9 mouse cellular contexts compared by ENCODE assay signal in the genomic region with DNA sequence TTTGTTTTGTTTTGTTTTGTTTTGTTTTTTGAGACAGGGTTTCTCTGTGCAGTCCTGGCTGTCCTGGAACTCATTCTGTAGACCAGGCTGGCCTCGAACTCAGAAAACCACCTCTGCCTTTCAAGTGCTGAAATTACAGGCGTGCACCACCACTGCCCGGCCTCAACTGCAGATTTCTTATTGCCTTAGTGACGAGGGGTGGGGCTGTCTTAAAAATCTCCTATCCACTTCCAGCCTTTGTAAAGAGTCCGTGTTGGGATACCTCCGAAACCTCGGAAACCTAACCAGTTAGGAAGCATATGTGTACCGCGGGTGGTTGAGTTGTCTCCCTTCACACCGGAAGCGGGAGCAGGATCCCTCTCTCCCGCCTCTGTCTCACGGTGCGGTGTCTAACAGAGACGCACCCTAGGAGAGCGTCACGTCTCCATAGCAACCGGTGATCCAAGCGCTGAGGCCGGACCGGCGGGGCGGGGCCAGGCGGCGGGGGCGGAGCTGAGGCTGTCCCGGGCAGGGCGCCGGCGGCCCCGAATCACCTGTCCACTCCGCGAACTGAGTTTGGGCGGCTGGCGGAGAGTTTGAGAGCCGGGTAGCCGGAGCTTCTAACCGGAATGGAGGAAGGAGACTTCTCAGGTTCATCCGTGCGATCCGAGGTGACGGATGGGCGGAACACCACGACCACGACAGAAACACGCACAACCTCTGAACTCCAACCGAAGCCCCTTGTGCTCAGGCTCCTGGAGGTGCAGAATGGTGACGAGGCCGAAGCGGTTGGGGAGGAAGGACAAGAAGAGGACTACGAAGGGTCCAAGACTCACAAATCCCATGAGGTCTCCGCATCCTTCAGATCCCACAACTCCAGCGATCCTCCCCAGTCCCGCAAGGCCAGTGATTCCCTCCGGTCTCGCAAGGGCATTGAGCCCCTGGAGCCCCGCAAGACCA. TPM values are rescaled to one million over a fixed set of nuclear protein-coding genes. Genes with fewer than 3 reads are reported as not detected.
DNase-seq lines count a peak whose midpoint lies in the region; ATAC-seq lines count a peak whose summit lies in the region.
"Had no signal": no experiment of that assay in that cellular context is flagged by ENCODE, and none has a peak within 500 bp of the region (broad histone marks: within the 10 kb centered on the region; RNA-seq: fewer than 3 reads in every experiment).

Gene Thegl (plus strand): TSS at position 480 of the 939 bp plus-strand sequence.

- H3K9ac ChIP-seq in forebrain, embryonic 11.5 days (ENCODE audit: low read length): peak within 1 kb of the TSS; percentile 41
- H3K9ac ChIP-seq in heart, embryonic 15.5 days: peak within 1 kb of the TSS; percentile 33
- peak within 1 kb of the TSS; percentile 26 for H3K9ac ChIP-seq in liver, embryonic 13.5 days

- peaks cover 3% of the 10 kb centered on the region; the same call in 1 of the 2 replicates for H3K27me3 ChIP-seq in forebrain, embryonic 11.5 days (ENCODE audit: control insufficient read depth, insufficient read depth, low read length)
- peaks cover 12% of the 10 kb centered on the region for H3K27me3 ChIP-seq in heart, embryonic 15.5 days
- 0 out of 2 replicates have a peak, but pooled peaks cover 6% of the 10 kb centered on the region for H3K27me3 ChIP-seq in liver, embryonic 13.5 days

- H3K4me3 ChIP-seq in forebrain, embryonic 11.5 days (ENCODE audit: low read depth, low read length): peak within 1 kb of the TSS; percentile 45
- H3K4me3 ChIP-seq in heart, embryonic 15.5 days: peak within 1 kb of the TSS; percentile 57
- peak within 1 kb of the TSS; percentile 53 for H3K4me3 ChIP-seq in liver, embryonic 13.5 days (replicated peaks)

- H3K4me2 ChIP-seq in forebrain, embryonic 11.5 days (ENCODE audit: low read depth, low read length, severe bottlenecking): peak within 1 kb of the TSS; percentile 81
- H3K4me2 ChIP-seq in heart, embryonic 15.5 days: peak within 1 kb of the TSS; percentile 91
- H3K4me2 ChIP-seq in liver, embryonic 13.5 days: peak within 1 kb of the TSS; percentile 69

- H3K9me3 ChIP-seq in forebrain, embryonic 11.5 days (ENCODE audit: control insufficient read depth, low read length): no peaks in the 10 kb centered on the region
- H3K9me3 ChIP-seq in heart, embryonic 15.5 days (replicated peaks): no peaks in the 10 kb centered on the region
- no peaks in the 10 kb centered on the region for H3K9me3 ChIP-seq in liver, embryonic 13.5 days (replicated peaks)

- peak; percentile 91 for DNase-seq in c-Kit-positive CD71-positive TER-119-positive erythroid progenitor cells, embryonic 14.5 days (ENCODE audit: low spot score)
- DNase-seq in forebrain, embryonic 11.5 days (ENCODE audit: low spot score): peak; percentile 91
- DNase-seq in kidney, postnatal 14 days: peak; percentile 87
- peak; percentile 89 for DNase-seq in liver, embryonic 13.5 days
- DNase-seq in naive thymus-derived CD4-positive, alpha-beta T cell, adult 2 months (ENCODE audit: low read depth): peak; percentile 62
- DNase-seq in spleen, postnatal 4 days (ENCODE audit: low spot score in 2 of 2): peak; percentile 88 to 94

- H3K36me3 ChIP-seq in forebrain, embryonic 11.5 days (ENCODE audit: control insufficient read depth, insufficient read depth, low read length): no peaks in the 10 kb centered on the region
- no peaks in the 10 kb centered on the region for H3K36me3 ChIP-seq in heart, embryonic 15.5 days
- H3K36me3 ChIP-seq in liver, embryonic 13.5 days: no peaks in the 10 kb centered on the region

- no peaks in the 10 kb centered on the region; the same call in 1 of the 2 replicates for H3K4me1 ChIP-seq in forebrain, embryonic 11.5 days (replicated peaks; ENCODE audit: control insufficient read depth, insufficient read depth, low read length)
- H3K4me1 ChIP-seq in heart, embryonic 15.5 days (replicated peaks): peaks cover 9% of the 10 kb centered on the region; the same call in 1 of the 2 replicates
- H3K4me1 ChIP-seq in liver, embryonic 13.5 days (replicated peaks): peaks cover 36% of the 10 kb centered on the region

- ATAC-seq in CD4-positive, CD25-positive, alpha-beta regulatory T cell, adult 4 months: peak; percentile 86
- ATAC-seq in forebrain, embryonic 11.5 days (replicated peaks; ENCODE audit: low FRiP score): peak; percentile 99
- ATAC-seq in heart, embryonic 15.5 days (replicated peaks; ENCODE audit: insufficient number of reproducible peaks, insufficient read depth, low FRiP score, low read depth): peak; percentile 91
- ATAC-seq in liver, embryonic 13.5 days (ENCODE audit: low read depth): peak; percentile 97

- H3K27ac ChIP-seq in forebrain, embryonic 11.5 days (ENCODE audit: low read depth, low read length): no peak within 1 kb of the TSS
- no peak within 1 kb of the TSS for H3K27ac ChIP-seq in heart, embryonic 15.5 days
- no peak within 1 kb of the TSS for H3K27ac ChIP-seq in liver, embryonic 13.5 days

- WGBS in forebrain, embryonic 11.5 days: 12% methylated on average over 57 of the region's 57 CpGs
- 14% methylated on average over 57 of the region's 57 CpGs for WGBS in heart, embryonic 15.5 days
- WGBS in liver, embryonic 13.5 days (ENCODE audit: insufficient replicate concordance): 14% methylated on average over 57 of the region's 57 CpGs

RNA-seq across cellular contexts. Expression of gene Thegl, which starts in this region (rescaled TPM):
- not detected for polyA plus RNA-seq in CD4-positive, CD25-positive, alpha-beta regulatory T cell, adult 4 months (2017; shearing (Covaris generic))
- 0.23 and 0.37 TPM in 2 replicates for polyA plus RNA-seq in forebrain, embryonic 11.5 days (2014; fragmentation: Nextera tagmentation; extraction: Ambion mirVana)
- 0.15 TPM in 1 of 2 replicates, not detected in the other for polyA plus RNA-seq in heart, embryonic 15.5 days (2015; fragmentation: Nextera tagmentation; extraction: Ambion mirVana)
- 0.38 and 0.40 TPM in 2 replicates for polyA plus RNA-seq in liver, embryonic 13.5 days (2015; fragmentation: Nextera tagmentation; extraction: Ambion mirVana)
- polyA plus RNA-seq: C2C12 had no signal

Comparison
In these comparisons a context has a peak if more than half of its experiments do, and no peak if none do; other contexts are left out.
1. Peak in ATAC-seq in CD4-positive, CD25-positive, alpha-beta regulatory T cell, adult 4 months; RNA of the gene not detected or under 1 TPM.
2. Peak in DNase-seq, ATAC-seq, H3K4me3 ChIP-seq, H3K9ac ChIP-seq and H3K4me2 ChIP-seq in forebrain, embryonic 11.5 days; RNA of the gene not detected or under 1 TPM.
3. Peak in ATAC-seq, H3K4me3 ChIP-seq, H3K9ac ChIP-seq and H3K4me2 ChIP-seq in heart, embryonic 15.5 days; RNA of the gene not detected or under 1 TPM.
4. Peak in DNase-seq, ATAC-seq, H3K4me3 ChIP-seq, H3K9ac ChIP-seq and H3K4me2 ChIP-seq in liver, embryonic 13.5 days; RNA of the gene not detected or under 1 TPM.